Mouse (Mus musculus): ENCODE measurements around the gene Dync1h1.
"Not testable (repeated sequence)": the region's sequence is repeated elsewhere in the genome, so short reads cannot be mapped to it uniquely, and the experiment has no call there.

Dync1h1 gene

DNA sequence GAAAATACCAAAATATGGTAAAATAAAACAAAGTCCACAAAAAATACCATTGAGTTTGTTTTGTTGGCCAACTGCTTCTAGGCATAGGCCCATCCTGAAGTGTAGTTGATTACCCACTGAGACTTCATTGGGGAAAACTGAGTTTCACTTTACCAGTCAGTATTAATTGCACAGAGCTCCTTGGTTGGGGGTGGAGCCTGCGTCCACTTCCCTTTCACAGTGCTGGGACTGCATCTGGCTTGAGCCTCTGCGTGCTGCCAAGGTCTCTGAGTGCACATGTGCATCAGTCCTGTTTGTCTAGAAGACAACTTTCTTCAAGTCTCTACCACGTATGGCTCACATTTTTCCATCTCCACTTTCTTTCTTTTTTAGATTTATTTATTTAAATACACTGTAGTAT is 4.9 kb downstream of the Dync1h1 start:
- DNase-seq (ENCODE audit: low spot score in 2 of 2) = no peak

- no peak for DNase-seq (ENCODE audit: low spot score in 2 of 2)
Observed at GRCm38 (mm10) chr12:110606676-110607075, 5.4 kb downstream of the Dync1h1 start.

- no peak for DNase-seq (ENCODE audit: low spot score in 2 of 2)
Observed at GRCm38 (mm10) chr12:110608460-110609152, 7.4 kb downstream of the Dync1h1 start.

GRCm38 (mm10) chr12:110609153-110609497 is 7.9 kb downstream of the Dync1h1 start:
- no peak for DNase-seq (ENCODE audit: low spot score in 2 of 2)

GRCm38 (mm10) chr12:110610713-110611112 is 9.5 kb downstream of the Dync1h1 start:
- DNase-seq (ENCODE audit: low spot score in 2 of 2) = no peak

DNA sequence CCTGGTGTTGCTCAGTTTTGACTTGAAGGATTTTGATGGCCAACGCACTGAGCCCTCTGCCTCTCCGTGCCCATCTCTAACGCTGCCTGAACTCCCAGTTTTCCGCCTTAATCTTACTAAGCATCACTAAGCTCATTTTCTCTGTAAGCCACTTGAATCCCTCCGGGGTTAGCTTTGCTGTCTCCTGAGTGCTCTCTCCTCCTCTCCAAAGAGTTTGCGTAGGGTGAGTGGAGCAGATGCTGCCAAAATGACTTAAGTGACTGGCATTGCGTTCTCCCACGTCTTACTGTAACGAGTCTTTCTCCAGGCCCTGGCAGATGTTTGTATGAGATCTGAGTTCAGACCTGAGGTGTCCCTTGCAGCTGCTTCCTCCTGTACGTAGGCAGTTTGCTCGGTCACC is 28.8 kb downstream of the Dync1h1 start:
- no peak for DNase-seq (ENCODE audit: low spot score in 2 of 2)

DNA sequence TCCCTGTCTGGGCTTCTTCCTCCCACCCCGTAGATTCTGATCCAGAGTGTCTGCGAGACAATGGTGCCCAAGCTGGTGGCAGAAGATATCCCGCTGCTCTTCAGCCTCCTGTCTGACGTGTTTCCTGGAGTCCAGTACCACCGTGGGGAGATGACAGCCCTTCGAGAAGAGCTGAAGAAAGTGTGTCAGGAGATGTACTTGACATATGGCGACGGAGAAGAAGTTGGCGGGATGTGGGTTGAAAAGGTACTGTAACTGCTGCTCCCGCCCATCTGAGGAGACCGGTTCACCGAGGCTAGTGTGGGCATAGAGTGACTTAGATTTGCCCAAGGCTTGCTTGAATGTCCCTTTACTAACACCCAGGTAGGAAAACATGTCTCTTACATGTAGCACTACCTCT is 35.0 kb downstream of the Dync1h1 start:
- no peak for DNase-seq (ENCODE audit: low spot score in 2 of 2)

- no peak for DNase-seq (ENCODE audit: low spot score in 2 of 2)
Observed at GRCm38 (mm10) chr12:110637507-110638114, 36.4 kb downstream of the Dync1h1 start.

DNA sequence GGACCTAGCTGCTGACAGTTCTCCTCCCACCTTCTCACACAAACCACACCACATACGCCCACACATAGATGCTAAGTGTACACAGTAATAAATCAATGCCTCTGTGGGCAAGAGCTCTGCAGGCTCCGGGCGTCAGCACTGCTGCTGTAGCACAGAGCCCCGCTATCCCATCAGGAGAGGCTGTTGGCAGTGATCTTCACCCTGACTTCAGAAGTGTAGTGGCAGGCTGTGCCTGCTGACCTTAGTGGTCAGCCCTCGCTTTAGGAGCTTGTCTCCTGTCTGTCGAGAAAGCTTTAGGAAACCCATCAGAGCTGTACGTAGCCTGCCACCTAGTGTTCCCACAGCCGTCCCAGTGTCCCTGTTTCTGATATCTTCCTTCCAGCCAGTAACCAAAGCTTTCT is 49.0 kb downstream of the Dync1h1 start:
- DNase-seq (ENCODE audit: low spot score in 2 of 2) = no peak

DNA sequence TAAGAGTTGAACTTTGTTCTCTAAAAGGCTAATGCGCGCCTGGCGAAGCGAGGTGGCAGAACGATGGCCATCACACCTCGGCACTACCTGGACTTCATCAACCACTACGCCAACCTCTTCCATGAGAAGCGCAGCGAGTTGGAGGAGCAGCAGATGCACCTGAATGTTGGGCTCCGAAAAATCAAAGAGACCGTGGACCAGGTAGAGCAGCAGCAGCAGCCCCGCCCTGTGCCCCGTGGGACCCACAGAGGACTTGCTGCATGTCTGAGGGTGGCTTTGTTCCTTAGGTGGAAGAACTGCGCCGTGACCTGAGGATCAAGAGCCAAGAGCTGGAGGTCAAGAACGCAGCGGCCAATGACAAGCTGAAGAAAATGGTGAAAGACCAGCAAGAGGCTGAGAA is 50.2 kb downstream of the Dync1h1 start:
- DNase-seq (ENCODE audit: low spot score in 2 of 2) = no peak

DNA sequence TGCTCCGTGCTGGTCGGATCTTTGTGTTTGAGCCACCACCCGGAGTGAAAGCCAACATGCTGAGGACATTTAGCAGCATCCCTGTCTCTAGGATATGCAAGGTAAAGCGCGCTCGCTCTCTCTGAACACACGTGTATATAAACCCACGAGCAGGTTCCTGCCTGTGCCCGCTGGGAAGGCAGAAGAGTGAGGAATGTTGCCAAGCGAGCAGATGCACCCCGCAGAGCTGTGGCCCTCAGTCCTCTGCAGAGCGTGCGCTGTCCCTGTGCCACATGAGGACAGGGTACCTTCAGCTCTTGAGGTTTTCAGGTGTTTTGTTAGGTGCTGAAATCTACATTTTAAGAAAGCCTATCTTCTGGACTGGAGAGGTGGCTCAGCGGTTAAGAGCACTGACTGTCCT is 60.5 kb downstream of the Dync1h1 start:
- DNase-seq (ENCODE audit: low spot score in 2 of 2) = no peak

GRCm38 (mm10) chr12:110667466-110668077 is 66.3 kb downstream of the Dync1h1 start:
- no peak for DNase-seq (ENCODE audit: low spot score in 2 of 2)

DNA sequence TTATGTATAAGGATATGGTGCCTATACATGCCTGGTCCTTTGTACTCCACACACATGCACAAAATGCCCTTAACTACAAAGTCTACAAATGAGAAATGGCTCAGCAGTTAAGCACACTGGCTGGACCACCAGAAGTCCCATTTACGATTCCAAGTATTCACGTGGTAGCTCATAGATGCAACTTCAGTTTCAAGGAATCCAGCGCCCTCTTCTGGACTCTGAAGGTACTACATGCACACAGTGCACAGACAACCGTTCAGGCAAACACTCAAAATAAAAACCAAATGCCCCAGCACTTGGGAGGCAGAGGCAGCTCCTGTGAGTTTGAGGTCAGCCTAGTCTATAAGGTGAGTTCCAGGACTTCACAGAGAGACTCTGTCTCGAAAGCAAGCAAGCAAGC is 73.0 kb downstream of the Dync1h1 start:
- peak in 1 of 2 experiments; percentile 17 for DNase-seq (ENCODE audit: low spot score in 2 of 2)

DNA sequence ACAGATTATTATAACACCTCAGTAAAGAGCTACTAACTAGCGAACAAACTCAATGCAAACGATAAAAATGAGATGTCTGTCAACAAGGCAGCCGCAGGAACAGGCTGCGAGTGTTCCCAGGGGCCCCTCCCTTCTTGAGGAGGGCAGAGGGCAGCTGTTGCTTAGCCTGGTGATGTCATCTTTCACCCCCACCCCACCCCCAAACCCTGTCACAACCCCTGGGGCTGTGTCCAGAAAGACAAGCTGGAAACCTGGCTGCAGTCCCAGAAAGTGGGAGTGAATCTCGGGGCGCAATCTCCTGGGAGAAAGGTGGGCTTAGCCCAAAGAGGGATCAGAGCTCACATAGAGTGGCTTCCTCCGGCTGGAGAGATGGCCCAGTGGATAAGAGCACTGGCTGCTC is 79.9 kb downstream of the Dync1h1 start:
- DNase-seq (ENCODE audit: low spot score in 2 of 2) = no peak

GRCm38 (mm10) chr12:110681878-110682277 is 80.6 kb downstream of the Dync1h1 start:
- DNase-seq (ENCODE audit: low spot score in 2 of 2) = no peak

GRCm38 (mm10) chr12:110682561-110683299 is 81.5 kb downstream of the Dync1h1 start, which contains the start of gene 1700001K19Rik:
Gene 1700001K19Rik (minus strand): TSS chr12:110682619.
- DNase-seq (ENCODE audit: low spot score in 2 of 2) = no peak

DNA sequence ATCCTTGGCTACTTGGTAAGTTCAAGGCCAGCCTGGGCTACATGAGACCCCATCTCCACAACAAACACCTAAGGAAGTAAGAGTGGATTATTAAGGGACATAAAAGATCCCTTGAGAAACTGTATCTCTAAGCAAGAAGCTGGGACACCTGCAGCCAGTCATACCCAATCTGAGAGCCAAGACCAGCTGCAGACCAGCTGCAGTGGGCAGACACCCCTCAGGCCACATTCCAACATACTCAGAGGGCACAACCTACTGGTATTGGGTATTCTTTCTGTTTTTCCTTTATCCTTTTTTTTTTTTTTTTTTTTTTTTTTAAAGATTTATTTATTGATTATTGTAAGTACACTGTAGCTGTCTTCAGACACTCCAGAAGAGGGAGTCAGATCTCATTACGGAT is 82.3 kb downstream of the Dync1h1 start:
- DNase-seq (ENCODE audit: low spot score in 2 of 2) = no peak

- no peak for DNase-seq (ENCODE audit: low spot score in 2 of 2)
Observed at GRCm38 (mm10) chr12:110687894-110688734, 86.9 kb downstream of the Dync1h1 start.

DNA sequence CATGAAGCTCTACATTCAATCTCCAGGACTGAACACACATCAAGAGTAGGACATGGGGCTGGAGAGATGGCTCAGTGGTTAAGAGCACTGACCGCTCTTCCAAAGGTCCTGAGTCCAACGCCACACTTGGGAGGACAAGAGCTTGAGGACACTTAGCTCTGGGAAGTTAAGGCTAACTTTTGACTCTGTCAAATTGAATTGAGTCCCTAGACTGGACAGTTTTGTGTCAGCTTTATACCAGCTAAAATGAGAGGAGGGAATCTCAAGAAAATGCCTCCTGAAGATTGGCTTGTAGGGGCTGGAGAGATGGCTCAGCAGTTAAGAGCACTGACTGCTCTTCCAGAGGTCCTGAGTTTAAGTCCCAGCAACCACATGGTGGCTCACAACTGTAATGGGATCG is 87.7 kb downstream of the Dync1h1 start:
- DNase-seq (ENCODE audit: low spot score in 2 of 2) = not testable (repeated sequence)

DNA sequence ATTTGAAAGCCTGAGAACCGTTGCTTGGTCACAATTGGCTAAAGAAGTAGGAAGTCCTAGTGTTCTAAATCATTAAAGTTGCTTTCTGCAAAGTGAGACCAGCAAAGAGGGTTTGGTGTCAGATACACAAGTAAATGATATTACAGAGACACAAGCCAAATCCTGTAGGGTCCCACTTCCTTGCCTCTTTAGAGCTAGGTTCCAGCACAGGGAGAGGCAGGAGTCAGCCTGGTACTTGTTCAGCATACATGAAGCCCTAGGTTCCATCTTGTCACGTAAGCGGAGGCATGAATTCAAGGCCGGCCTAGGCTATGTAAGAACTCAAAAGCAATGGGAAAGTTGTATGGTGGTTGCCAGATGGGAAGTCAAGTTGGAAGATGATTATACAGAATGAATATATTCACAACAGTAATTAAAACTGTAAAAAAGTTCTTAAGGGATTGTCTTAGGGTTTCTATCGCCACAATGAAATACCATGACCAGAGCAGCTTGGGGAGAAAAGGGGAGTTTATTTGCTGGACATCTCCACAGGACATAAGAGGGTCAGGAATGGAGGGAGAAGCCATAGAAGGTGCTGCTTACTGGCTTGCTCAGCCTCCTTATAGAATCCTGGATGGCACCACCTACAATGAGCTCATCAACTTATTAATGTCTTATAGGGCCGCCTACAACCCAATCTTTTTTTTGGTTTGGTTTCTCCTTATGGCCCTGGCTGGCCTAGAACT is 88.8 kb downstream of the Dync1h1 start:
- no peak for DNase-seq (ENCODE audit: low spot score in 2 of 2)

DNA sequence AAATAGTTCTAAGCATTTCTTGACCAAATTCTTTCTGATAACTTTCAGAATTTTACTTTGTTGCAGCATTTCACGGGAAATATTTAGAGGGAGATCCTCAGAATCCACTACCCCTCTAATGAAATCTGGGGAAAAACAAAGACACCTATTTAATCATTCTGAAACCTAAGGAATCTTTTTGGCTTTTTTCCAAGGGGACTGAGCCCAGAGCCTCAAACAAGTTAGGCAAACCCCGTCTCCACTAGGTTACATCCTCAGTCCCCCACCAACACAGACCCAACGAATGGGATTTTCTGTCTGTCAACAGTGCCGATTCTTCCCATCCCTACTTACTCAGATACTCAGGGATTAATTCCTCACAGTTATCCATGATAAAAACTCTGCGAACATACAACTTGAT is 92.1 kb downstream of the Dync1h1 start:
- not testable (repeated sequence) for DNase-seq (ENCODE audit: low spot score in 2 of 2)
